Mouse (Mus musculus): Measurements from ENCODE around the gene Jag2. TPM values are rescaled to one million over a fixed set of nuclear protein-coding genes. Genes with fewer than 3 reads are reported as not detected.

Jag2 gene
- polyA plus RNA-seq, 1 experiment from 2014 or later = 13.0 TPM

GRCm38 (mm10) chr12:112866467-112867080, 63.0 kb downstream of the Jag2 start:
- H3K27me3 ChIP-seq = peaks cover under 1% of the 10 kb centered on the region; the same call in 1 of the 2 replicates
- 50% methylated on average over 8 of the region's 8 CpGs for WGBS
- no peak overlapping the region for H3K9ac ChIP-seq
- H3K36me3 ChIP-seq = no peaks in the 10 kb centered on the region
- no peak overlapping the region for H3K4me2 ChIP-seq (replicated peaks)
- no peak overlapping the region for H3K4me3 ChIP-seq (replicated peaks)
- H3K4me1 ChIP-seq = peaks cover 19% of the 10 kb centered on the region
- no peak for ATAC-seq (ENCODE audit: insufficient number of reproducible peaks, low FRiP score, low TSS enrichment, low read depth)
- no peaks in the 10 kb centered on the region for H3K9me3 ChIP-seq (replicated peaks)
- H3K27ac ChIP-seq (replicated peaks) = no peak overlapping the region

GRCm38 (mm10) chr12:112864804-112865203, 64.8 kb downstream of the Jag2 start:
- Histone ChIP-seq H3K36me3 (no peaks in the 10 kb centered on the region), H3K4me3 (replicated peaks) (no peak overlapping the region), H3K27me3 (no peaks in the 10 kb centered on the region), H3K9me3 (replicated peaks) (no peaks in the 10 kb centered on the region), H3K4me1 (peaks cover 13% of the 10 kb centered on the region), H3K4me2 (replicated peaks) (no peak overlapping the region), H3K9ac (no peak overlapping the region), H3K27ac (replicated peaks) (no peak overlapping the region)
- whole genome bisulfite sequencing = 77% methylated on average over 7 of the region's 7 CpGs
- ATAC-seq (ENCODE audit: insufficient number of reproducible peaks, low FRiP score, low TSS enrichment, low read depth) = no peak

GRCm38 (mm10) chr12:112861911-112862321, 67.7 kb downstream of the Jag2 start:
- no peaks in the 10 kb centered on the region for H3K9me3 ChIP-seq (replicated peaks)
- no peak overlapping the region for H3K9ac ChIP-seq
- H3K36me3 ChIP-seq = no peaks in the 10 kb centered on the region
- no peak overlapping the region for H3K4me3 ChIP-seq (replicated peaks)
- H3K27me3 ChIP-seq = no peaks in the 10 kb centered on the region
- peaks cover 10% of the 10 kb centered on the region; the same call in 1 of the 2 replicates for H3K4me1 ChIP-seq
- H3K4me2 ChIP-seq (replicated peaks) = no peak overlapping the region
- ATAC-seq (ENCODE audit: insufficient number of reproducible peaks, low FRiP score, low TSS enrichment, low read depth) = no peak
- H3K27ac ChIP-seq (replicated peaks) = no peak overlapping the region
- WGBS = 60% methylated on average over 9 of the region's 9 CpGs

- no peak for ATAC-seq (ENCODE audit: insufficient number of reproducible peaks, low FRiP score, low TSS enrichment, low read depth)
- 43% methylated on average over 7 of the region's 7 CpGs for WGBS
These were observed 68.8 kb downstream of the Jag2 start for GRCm38 (mm10) chr12:112860765-112861164.

GRCm38 (mm10) chr12:112859930-112860329, 69.6 kb downstream of the Jag2 start:
- H3K4me2 ChIP-seq (replicated peaks) = no peak overlapping the region
- no peaks in the 10 kb centered on the region for H3K36me3 ChIP-seq
- 0 out of 2 replicates have a peak, but pooled peaks cover 4% of the 10 kb centered on the region for H3K4me1 ChIP-seq
- WGBS = 57% methylated on average over 8 of the region's 8 CpGs
- no peak overlapping the region for H3K9ac ChIP-seq
- no peaks in the 10 kb centered on the region for H3K27me3 ChIP-seq
- no peak overlapping the region for H3K27ac ChIP-seq (replicated peaks)
- H3K4me3 ChIP-seq (replicated peaks) = no peak overlapping the region
- no peak for ATAC-seq (ENCODE audit: insufficient number of reproducible peaks, low FRiP score, low TSS enrichment, low read depth)
- H3K9me3 ChIP-seq (replicated peaks) = no peaks in the 10 kb centered on the region

More at GRCm38 (mm10) chr12:112860765-112861164, 68.8 kb downstream of the Jag2 start:
- H3K4me2 ChIP-seq (replicated peaks) = no peak overlapping the region
- no peaks in the 10 kb centered on the region for H3K9me3 ChIP-seq (replicated peaks)
- no peak overlapping the region for H3K4me3 ChIP-seq (replicated peaks)
- H3K36me3 ChIP-seq = no peaks in the 10 kb centered on the region
- no peak overlapping the region for H3K27ac ChIP-seq (replicated peaks)
- no peaks in the 10 kb centered on the region for H3K27me3 ChIP-seq
- H3K4me1 ChIP-seq = 0 out of 2 replicates have a peak, but pooled peaks cover 4% of the 10 kb centered on the region
- no peak overlapping the region for H3K9ac ChIP-seq

GRCm38 (mm10) chr12:112858581-112859336, 70.8 kb downstream of the Jag2 start:
- 0 out of 2 replicates have a peak, but pooled peaks cover 4% of the 10 kb centered on the region for H3K4me1 ChIP-seq
- 87% methylated on average over 9 of the region's 9 CpGs for WGBS

More at GRCm38 (mm10) chr12:112858581-112859336, 70.8 kb downstream of the Jag2 start:
- Histone ChIP-seq H3K36me3 (no peaks in the 10 kb centered on the region), H3K9ac (no peak overlapping the region), H3K27me3 (no peaks in the 10 kb centered on the region), H3K4me3 (replicated peaks) (no peak overlapping the region), H3K27ac (replicated peaks) (no peak overlapping the region), H3K4me2 (replicated peaks) (no peak overlapping the region), H3K9me3 (replicated peaks) (no peaks in the 10 kb centered on the region)
- no peak for ATAC-seq (ENCODE audit: insufficient number of reproducible peaks, low FRiP score, low TSS enrichment, low read depth)

Small RNA genes within 50 kb of the gene (microRNA-seq; reads per million reads assigned to microRNA genes)
- not detected for gene Mir6941 (ENCODE audit: borderline number of aligned reads)

Other genes with a start within 250 kb of the Jag2 start
- gene Cep170b, start 209.3 kb downstream of the Jag2 start, polyA plus RNA-seq (2015; fragmentation: Nextera tagmentation; extraction: Ambion mirVana) = 25.0 and 28.4 TPM in 2 replicates
- 13.4 and 15.3 TPM in 2 replicates for gene Pld4, start 169.1 kb downstream of the Jag2 start, polyA plus RNA-seq (2015; fragmentation: Nextera tagmentation; extraction: Ambion mirVana)
- gene Ahnak2, start 127.1 kb downstream of the Jag2 start, polyA plus RNA-seq (2015; fragmentation: Nextera tagmentation; extraction: Ambion mirVana) = 8.5 and 10.3 TPM in 2 replicates
- gene Clba1, start 120.8 kb downstream of the Jag2 start, polyA plus RNA-seq (2015; fragmentation: Nextera tagmentation; extraction: Ambion mirVana) = 10.9 and 16.5 TPM in 2 replicates
- gene Cdca4, start 100.4 kb downstream of the Jag2 start, polyA plus RNA-seq (2015; fragmentation: Nextera tagmentation; extraction: Ambion mirVana) = 99.7 and 110 TPM in 2 replicates
- gene Gpr132, start 61.5 kb downstream of the Jag2 start, polyA plus RNA-seq (2015; fragmentation: Nextera tagmentation; extraction: Ambion mirVana) = 0.35 and 0.41 TPM in 2 replicates
- 93.4 and 94.7 TPM in 2 replicates for gene Nudt14, start 12.3 kb upstream of the Jag2 start, polyA plus RNA-seq (2015; fragmentation: Nextera tagmentation; extraction: Ambion mirVana)
- 28.9 and 31.5 TPM in 2 replicates for gene Btbd6, start 46.7 kb upstream of the Jag2 start, polyA plus RNA-seq (2015; fragmentation: Nextera tagmentation; extraction: Ambion mirVana)
- gene Brf1, start 70.9 kb upstream of the Jag2 start, polyA plus RNA-seq (2015; fragmentation: Nextera tagmentation; extraction: Ambion mirVana) = 62.4 and 70.9 TPM in 2 replicates
- 17.4 and 19.9 TPM in 2 replicates for gene Pacs2, start 84.7 kb upstream of the Jag2 start, polyA plus RNA-seq (2015; fragmentation: Nextera tagmentation; extraction: Ambion mirVana)
- gene Tex22, start 144.7 kb upstream of the Jag2 start, polyA plus RNA-seq (2015; fragmentation: Nextera tagmentation; extraction: Ambion mirVana) = 0.20 TPM in 1 of 2 replicates, not detected in the other
- 14.7 and 15.6 TPM in 2 replicates for gene Mta1, start 168.5 kb upstream of the Jag2 start, polyA plus RNA-seq (2015; fragmentation: Nextera tagmentation; extraction: Ambion mirVana)
- gene Crip2, start 210.5 kb upstream of the Jag2 start, polyA plus RNA-seq (2015; fragmentation: Nextera tagmentation; extraction: Ambion mirVana) = 150 and 162 TPM in 2 replicates
- gene Crip1, start 216.5 kb upstream of the Jag2 start, polyA plus RNA-seq (2015; fragmentation: Nextera tagmentation; extraction: Ambion mirVana) = 436 and 462 TPM in 2 replicates
- gene Tedc1, start 226.6 kb upstream of the Jag2 start, polyA plus RNA-seq (2015; fragmentation: Nextera tagmentation; extraction: Ambion mirVana) = 29.6 and 36.8 TPM in 2 replicates